Comparison of ENCODE assay signal across 7 mouse cellular contexts in the genomic region with DNA sequence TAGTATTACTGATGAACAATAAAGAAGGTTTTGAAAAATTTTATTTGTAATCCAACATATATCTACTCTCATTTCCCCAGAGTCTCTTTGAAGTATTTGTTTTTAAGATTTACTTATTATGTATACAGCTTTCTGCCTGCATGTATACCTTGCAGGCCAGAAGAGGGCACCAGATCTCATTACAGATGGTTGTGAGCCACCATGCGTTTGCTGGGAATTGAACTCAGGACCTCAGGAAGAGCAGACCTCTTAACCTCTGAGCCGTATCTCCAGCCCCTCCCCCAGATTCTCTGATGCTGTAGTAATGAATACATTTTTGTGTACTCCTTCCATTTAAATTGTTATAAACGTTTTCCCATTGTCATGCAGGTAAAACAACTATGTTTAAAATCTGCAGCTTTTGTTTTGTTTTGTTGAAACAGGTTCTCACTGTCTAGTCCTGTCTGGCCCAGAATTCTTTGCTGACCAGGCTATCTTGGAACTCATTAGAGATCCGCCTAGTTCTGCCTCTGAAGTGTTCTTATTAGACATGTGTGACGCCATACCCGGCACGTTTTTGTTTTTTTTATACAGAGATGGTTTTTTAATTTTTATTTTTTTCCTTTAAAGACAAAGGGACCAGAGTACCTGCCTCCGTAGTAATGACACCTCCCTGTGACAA. TPM values are rescaled to one million over a fixed set of nuclear protein-coding genes. Genes with fewer than 3 reads are reported as not detected.
DNase-seq lines count a peak whose midpoint lies in the region; ATAC-seq lines count a peak whose summit lies in the region.

No protein-coding gene starts in this region.

- H3K4me3 ChIP-seq in neural tube, embryonic 11.5 days (ENCODE audit: low read depth, low read length): peak overlapping the region; percentile 94
- peak overlapping the region; percentile 83 for H3K4me3 ChIP-seq in embryonic facial prominence, embryonic 15.5 days (replicated peaks)
- peak overlapping the region; percentile 94 for H3K4me3 ChIP-seq in intestine, embryonic 16.5 days (ENCODE audit: low read length)
- H3K4me3 ChIP-seq in neural tube, embryonic 14.5 days (ENCODE audit: low read depth, low read length): peak overlapping the region; percentile 94

- H3K27me3 ChIP-seq in neural tube, embryonic 11.5 days (ENCODE audit: control insufficient read depth, insufficient read depth, low read length): no peaks in the 10 kb centered on the region
- H3K27me3 ChIP-seq in embryonic facial prominence, embryonic 15.5 days: no peaks in the 10 kb centered on the region
- H3K27me3 ChIP-seq in intestine, embryonic 16.5 days (replicated peaks; ENCODE audit: control insufficient read depth, insufficient read depth, low read length): no peaks in the 10 kb centered on the region
- no peaks in the 10 kb centered on the region for H3K27me3 ChIP-seq in neural tube, embryonic 14.5 days (ENCODE audit: control insufficient read depth, insufficient read depth, low read length)

- no peak overlapping the region; the same call in 1 of the 2 replicates for H3K9ac ChIP-seq in neural tube, embryonic 11.5 days (ENCODE audit: low read length)
- H3K9ac ChIP-seq in embryonic facial prominence, embryonic 15.5 days: no peak overlapping the region
- no peak overlapping the region for H3K9ac ChIP-seq in intestine, embryonic 16.5 days (ENCODE audit: low read depth, low read length)
- H3K9ac ChIP-seq in neural tube, embryonic 14.5 days (replicated peaks; ENCODE audit: low read depth, low read length): no peak overlapping the region; the same call in 1 of the 2 replicates

- peak overlapping the region; percentile 55; the same call in 1 of the 2 replicates for H3K4me2 ChIP-seq in neural tube, embryonic 11.5 days (ENCODE audit: low read depth)
- peak overlapping the region; percentile 71; the same call in 1 of the 2 replicates for H3K4me2 ChIP-seq in embryonic facial prominence, embryonic 15.5 days (replicated peaks)
- peak overlapping the region; percentile 43; the same call in 1 of the 2 replicates for H3K4me2 ChIP-seq in intestine, embryonic 16.5 days (ENCODE audit: low read depth, low read length)
- peak overlapping the region; percentile 84; the same call in 1 of the 2 replicates for H3K4me2 ChIP-seq in neural tube, embryonic 14.5 days (ENCODE audit: low read depth, low read length)

- no peak overlapping the region for H3K27ac ChIP-seq in neural tube, embryonic 11.5 days (ENCODE audit: low read depth, low read length)
- H3K27ac ChIP-seq in embryonic facial prominence, embryonic 15.5 days (replicated peaks): no peak overlapping the region
- H3K27ac ChIP-seq in intestine, embryonic 16.5 days (ENCODE audit: low read length): no peak overlapping the region
- no peak overlapping the region for H3K27ac ChIP-seq in neural tube, embryonic 14.5 days (ENCODE audit: low read depth, low read length)

- WGBS in neural tube, embryonic 11.5 days: 38% methylated on average over 8 of the region's 8 CpGs
- WGBS in embryonic facial prominence, embryonic 15.5 days: 32% methylated on average over 8 of the region's 8 CpGs
- WGBS in intestine, embryonic 16.5 days: 30% methylated on average over 8 of the region's 8 CpGs
- whole genome bisulfite sequencing in neural tube, embryonic 14.5 days: 32% methylated on average over 8 of the region's 8 CpGs

- no peaks in the 10 kb centered on the region; the same call in 1 of the 2 replicates for H3K4me1 ChIP-seq in neural tube, embryonic 11.5 days (ENCODE audit: control insufficient read depth, insufficient read depth, low read length)
- peaks cover 9% of the 10 kb centered on the region for H3K4me1 ChIP-seq in embryonic facial prominence, embryonic 15.5 days
- H3K4me1 ChIP-seq in intestine, embryonic 16.5 days (ENCODE audit: control insufficient read depth, insufficient read depth, low read length): peaks cover 8% of the 10 kb centered on the region
- peaks cover 6% of the 10 kb centered on the region for H3K4me1 ChIP-seq in neural tube, embryonic 14.5 days (ENCODE audit: control insufficient read depth, insufficient read depth, low read length)

- H3K9me3 ChIP-seq in neural tube, embryonic 11.5 days (ENCODE audit: control insufficient read depth, low read length): peaks cover 5% of the 10 kb centered on the region; the same call in 1 of the 2 replicates
- 0 out of 2 replicates have a peak, but pooled peaks cover 8% of the 10 kb centered on the region for H3K9me3 ChIP-seq in embryonic facial prominence, embryonic 15.5 days (replicated peaks)
- 0 out of 2 replicates have a peak, but pooled peaks cover 2% of the 10 kb centered on the region for H3K9me3 ChIP-seq in intestine, embryonic 16.5 days (ENCODE audit: control insufficient read depth, low read length)
- no peaks in the 10 kb centered on the region for H3K9me3 ChIP-seq in neural tube, embryonic 14.5 days (ENCODE audit: control insufficient read depth, low read length)

- no peak for DNase-seq in neural tube, embryonic 11.5 days (ENCODE audit: low spot score)
- no peak for DNase-seq in neural tube, embryonic 10.5 days (ENCODE audit: extremely low spot score, low spot score)
- DNase-seq in adrenal gland, postnatal 10 days: no peak
- no peak for DNase-seq in ovary, postnatal 36 days (ENCODE audit: low spot score)

- peak; percentile 78 for ATAC-seq in neural tube, embryonic 11.5 days (ENCODE audit: insufficient read depth, low FRiP score, low TSS enrichment)
- ATAC-seq in embryonic facial prominence, embryonic 15.5 days (ENCODE audit: insufficient number of reproducible peaks, low FRiP score, low TSS enrichment, low read depth): peak; percentile 64
- peak; percentile 75 for ATAC-seq in intestine, embryonic 16.5 days
- peak; percentile 79 for ATAC-seq in neural tube, embryonic 14.5 days (ENCODE audit: low read depth)

- H3K36me3 ChIP-seq in neural tube, embryonic 11.5 days (ENCODE audit: control insufficient read depth, insufficient read depth, low read length): peaks cover 4% of the 10 kb centered on the region
- peaks cover 29% of the 10 kb centered on the region for H3K36me3 ChIP-seq in embryonic facial prominence, embryonic 15.5 days
- no peaks in the 10 kb centered on the region for H3K36me3 ChIP-seq in intestine, embryonic 16.5 days (ENCODE audit: control insufficient read depth, insufficient read depth, low read length)
- H3K36me3 ChIP-seq in neural tube, embryonic 14.5 days (ENCODE audit: control insufficient read depth, insufficient read depth, low read length): peaks cover 10% of the 10 kb centered on the region

RNA-seq across cellular contexts. Expression of gene Gfm1, which starts 0.4 kb away (rescaled TPM):
- polyA plus RNA-seq in neural tube, embryonic 11.5 days (2014; fragmentation: Nextera tagmentation; extraction: Ambion mirVana): 54.5 and 55.8 TPM in 2 replicates
- polyA plus RNA-seq in embryonic facial prominence, embryonic 15.5 days (2015; fragmentation: Nextera tagmentation; extraction: Ambion mirVana): 38.1 and 40.2 TPM in 2 replicates
- 57.4 and 62.0 TPM in 2 replicates for polyA plus RNA-seq in intestine, embryonic 16.5 days (2015; fragmentation: Nextera tagmentation; extraction: Ambion mirVana)
- polyA plus RNA-seq in neural tube, embryonic 14.5 days (2014; fragmentation: Nextera tagmentation; extraction: Ambion mirVana): 31.3 and 38.1 TPM in 2 replicates
- 100 to 1,000 TPM; 122 to 132 TPM for total RNA-seq in adrenal gland, postnatal 10 days (2021)

RNA-seq across cellular contexts. Expression of gene Lxn, which starts 34.3 kb away (rescaled TPM):
- polyA plus RNA-seq in neural tube, embryonic 11.5 days (2014; fragmentation: Nextera tagmentation; extraction: Ambion mirVana): 102 and 106 TPM in 2 replicates
- polyA plus RNA-seq in embryonic facial prominence, embryonic 15.5 days (2015; fragmentation: Nextera tagmentation; extraction: Ambion mirVana): 99.1 and 109 TPM in 2 replicates
- polyA plus RNA-seq in intestine, embryonic 16.5 days (2015; fragmentation: Nextera tagmentation; extraction: Ambion mirVana): 97.1 and 102 TPM in 2 replicates
- 271 and 279 TPM in 2 replicates for polyA plus RNA-seq in neural tube, embryonic 14.5 days (2014; fragmentation: Nextera tagmentation; extraction: Ambion mirVana)
- 10 to 100 TPM; 17.6 to 21.9 TPM for total RNA-seq in adrenal gland, postnatal 10 days (2021)

RNA-seq across cellular contexts. Expression of gene Gm17402, which starts 54.5 kb away (rescaled TPM):
- polyA plus RNA-seq in neural tube, embryonic 11.5 days (2014; fragmentation: Nextera tagmentation; extraction: Ambion mirVana): not detected in 2 replicates
- not detected in 2 replicates for polyA plus RNA-seq in embryonic facial prominence, embryonic 15.5 days (2015; fragmentation: Nextera tagmentation; extraction: Ambion mirVana)
- not detected in 2 replicates for polyA plus RNA-seq in intestine, embryonic 16.5 days (2015; fragmentation: Nextera tagmentation; extraction: Ambion mirVana)
- polyA plus RNA-seq in neural tube, embryonic 14.5 days (2014; fragmentation: Nextera tagmentation; extraction: Ambion mirVana): not detected in 2 replicates
- not detected for total RNA-seq in adrenal gland, postnatal 10 days (2021)

RNA-seq across cellular contexts. Expression of gene Mlf1, which starts 55.6 kb away (rescaled TPM):
- polyA plus RNA-seq in neural tube, embryonic 11.5 days (2014; fragmentation: Nextera tagmentation; extraction: Ambion mirVana): 20.6 and 25.2 TPM in 2 replicates
- 38.1 and 59.7 TPM in 2 replicates for polyA plus RNA-seq in embryonic facial prominence, embryonic 15.5 days (2015; fragmentation: Nextera tagmentation; extraction: Ambion mirVana)
- 5.1 and 6.5 TPM in 2 replicates for polyA plus RNA-seq in intestine, embryonic 16.5 days (2015; fragmentation: Nextera tagmentation; extraction: Ambion mirVana)
- 16.2 and 16.3 TPM in 2 replicates for polyA plus RNA-seq in neural tube, embryonic 14.5 days (2014; fragmentation: Nextera tagmentation; extraction: Ambion mirVana)
- 10 to 100 TPM; 13.6 to 55.4 TPM for total RNA-seq in adrenal gland, postnatal 10 days (2021)
